Mouse (Mus musculus): Measurements from ENCODE around the gene Entpd8.

Gene Entpd8

GRCm38 (mm10) chr2:25095109-25095850, 15.2 kb downstream of the Entpd8 start, which contains the start of gene Noxa1:
Gene Noxa1 (minus strand): TSS chr2:25095149.
- peak; percentile 50 for DNase-seq (ENCODE audit: low read depth, low spot score)

- no peak for DNase-seq (ENCODE audit: low read depth, low spot score)
Observed at GRCm38 (mm10) chr2:25098005-25098615, 18.0 kb downstream of the Entpd8 start.

GRCm38 (mm10) chr2:25098956-25099355, 18.9 kb downstream of the Entpd8 start:
- DNase-seq (ENCODE audit: low read depth, low spot score): no peak

- DNase-seq (ENCODE audit: low read depth, low spot score): no peak
Observed at GRCm38 (mm10) chr2:25099703-25100102, 19.6 kb downstream of the Entpd8 start.

- DNase-seq (ENCODE audit: low read depth, low spot score): no peak
Observed at GRCm38 (mm10) chr2:25104122-25104521, 24.0 kb downstream of the Entpd8 start.

GRCm38 (mm10) chr2:25106045-25106444, 25.9 kb downstream of the Entpd8 start:
- DNase-seq (ENCODE audit: low read depth, low spot score): no peak

- DNase-seq (ENCODE audit: low read depth, low spot score): no peak
Observed at GRCm38 (mm10) chr2:25109487-25109886, 29.4 kb downstream of the Entpd8 start.

GRCm38 (mm10) chr2:25110505-25111183, 30.5 kb downstream of the Entpd8 start:
- no peak for DNase-seq (ENCODE audit: low read depth, low spot score)

- no peak for DNase-seq (ENCODE audit: low read depth, low spot score)
Observed at GRCm38 (mm10) chr2:25111184-25111791, 31.2 kb downstream of the Entpd8 start.

GRCm38 (mm10) chr2:25114308-25114707, 34.2 kb downstream of the Entpd8 start:
- no peak for DNase-seq (ENCODE audit: low read depth, low spot score)

GRCm38 (mm10) chr2:25115442-25115841, 35.3 kb downstream of the Entpd8 start:
- no peak for DNase-seq (ENCODE audit: low read depth, low spot score)

GRCm38 (mm10) chr2:25120963-25121362, 40.9 kb downstream of the Entpd8 start:
- no peak for DNase-seq (ENCODE audit: low read depth, low spot score)

GRCm38 (mm10) chr2:25122666-25123065, 42.6 kb downstream of the Entpd8 start:
- DNase-seq (ENCODE audit: low read depth, low spot score): no peak

- DNase-seq (ENCODE audit: low read depth, low spot score): no peak
Observed at GRCm38 (mm10) chr2:25123527-25123926, 43.4 kb downstream of the Entpd8 start.

- no peak for DNase-seq (ENCODE audit: low read depth, low spot score)
Observed at GRCm38 (mm10) chr2:25124411-25124810, 44.3 kb downstream of the Entpd8 start.

- DNase-seq (ENCODE audit: low read depth, low spot score): no peak
Observed at GRCm38 (mm10) chr2:25125146-25125545, 45.0 kb downstream of the Entpd8 start.

- DNase-seq (ENCODE audit: low read depth, low spot score): no peak
Observed at GRCm38 (mm10) chr2:25126011-25127010, 46.2 kb downstream of the Entpd8 start.

- peak; percentile 55 for DNase-seq (ENCODE audit: low read depth, low spot score)
Observed at GRCm38 (mm10) chr2:25127206-25127605, 47.1 kb downstream of the Entpd8 start.

- no peak for DNase-seq (ENCODE audit: low read depth, low spot score)
Observed at GRCm38 (mm10) chr2:25128072-25128471, 48.0 kb downstream of the Entpd8 start.

GRCm38 (mm10) chr2:25131601-25132000, 51.5 kb downstream of the Entpd8 start:
- no peak for DNase-seq (ENCODE audit: low read depth, low spot score)

Measured in ES-CJ7 (cell line).